In the genomic region with DNA sequence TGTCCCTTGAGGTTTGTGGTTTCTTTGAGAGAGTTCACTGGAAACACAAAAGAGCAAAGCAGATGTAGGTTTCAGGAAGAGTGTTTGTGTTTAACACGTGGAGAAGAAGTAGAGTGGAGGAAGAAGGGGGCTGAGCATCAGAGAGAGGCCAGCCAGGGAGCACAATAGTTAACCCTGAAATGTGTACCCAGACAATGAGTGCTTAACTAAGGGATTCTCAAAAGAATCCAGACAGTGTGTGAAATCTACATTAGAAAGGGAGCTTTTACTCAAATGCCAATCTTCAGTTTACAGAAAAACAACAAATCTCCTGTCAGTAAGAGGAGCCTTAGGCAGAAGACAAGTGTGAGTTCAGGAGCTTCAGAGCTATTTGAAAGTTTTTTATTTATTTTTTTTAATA, we compare ENCODE assay signal across 14 mouse cellular contexts.
"Had no signal": no experiment of that assay in that cellular context is flagged by ENCODE, and none has a peak within 500 bp of the region (broad histone marks: within the 10 kb centered on the region; RNA-seq: fewer than 3 reads in every experiment).

No protein-coding gene starts in this region.

- DNase-seq: lung, embryonic 14.5 days; lung, postnatal 10 days; midbrain, embryonic 14.5 days; right cerebral cortex, postnatal 14 days; right cerebral cortex, postnatal 4 days; spleen, adult 18-20 months; thymus, adult 18-20 months; thymus, postnatal 14 days; thymus, postnatal 4 days had no signal

- H3K4me3 ChIP-seq: megakaryocyte, embryonic 14.5 days; midbrain, embryonic 12.5 days; neural tube, embryonic 12.5 days had no signal

- H3K36me3 ChIP-seq: neural tube, embryonic 12.5 days had no signal

- H3K4me2 ChIP-seq: lung, embryonic 14.5 days; midbrain, embryonic 12.5 days; neural tube, embryonic 12.5 days had no signal

- H3K27me3 ChIP-seq: midbrain, embryonic 12.5 days; neural tube, embryonic 12.5 days had no signal

- H3K27ac ChIP-seq: liver, embryonic 14.5 days; macrophage; midbrain, embryonic 12.5 days; neural tube, embryonic 12.5 days had no signal

- H3K9ac ChIP-seq: liver, embryonic 14.5 days; lung, embryonic 14.5 days; midbrain, embryonic 12.5 days; neural tube, embryonic 12.5 days had no signal

- H3K4me1 ChIP-seq: midbrain, embryonic 12.5 days; neural tube, embryonic 12.5 days had no signal

- H3K9me3 ChIP-seq: megakaryocyte, embryonic 14.5 days; midbrain, embryonic 12.5 days; neural tube, embryonic 12.5 days had no signal
